Mouse (Mus musculus): ENCODE measurements at regions not wholly inside any gene's neighbourhood (a gene's known extent, or its start where the extent isn't known, plus 50 kb on each side); places are given as distances from the start of the nearest gene placed in this dataset.
A peak's percentile ranks its signal among the peaks of the same experiment; 100 is the strongest.

DNA sequence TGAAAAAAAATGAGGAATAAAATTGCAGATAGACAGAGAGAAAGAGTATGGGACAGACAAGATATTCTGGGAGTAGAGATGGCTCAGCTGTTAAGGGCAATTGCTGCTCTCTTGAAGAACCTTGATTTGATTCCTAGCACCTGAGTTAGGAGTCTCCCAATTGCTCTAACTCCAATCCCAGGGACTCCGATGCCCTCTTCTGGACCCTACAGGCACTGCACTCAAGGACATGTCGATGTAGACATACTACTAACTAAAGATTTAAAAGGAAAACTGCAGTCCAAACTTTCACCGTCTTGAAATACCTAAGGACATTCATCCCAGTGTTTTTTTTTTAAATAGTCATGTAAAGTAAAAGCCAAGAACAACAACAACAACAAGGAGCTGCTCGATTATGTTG, 189.0 kb downstream of the Cyp26b1 start:
- peak; percentile 55 for TF ChIP-seq CTCF (IDR thresholded peaks at IDR 0.05)
- TF ChIP-seq EP300 (IDR thresholded peaks at IDR 0.05): no peak

Measured in lung, postnatal 0 days (tissue).